Mouse (Mus musculus) stomach, embryonic 16.5 days (tissue): ENCODE data around the gene Prpf38b. TPM values are rescaled to one million over a fixed set of nuclear protein-coding genes. Genes with fewer than 3 reads are reported as not detected.
"Not testable (repeated sequence)": the region's sequence is repeated elsewhere in the genome, so short reads cannot be mapped to it uniquely, and the experiment has no call there.

Experiments used
- ATAC-seq: fragments of 200-750 bp; cut with Nextera tagmentation; 2 replicates; pipeline ENCODE4 v1.8.0; 2017; ENCODE audit warnings: moderate number of reproducible peaks, moderate TSS enrichment; ENCODE audit not compliant: insufficient read depth, low FRiP score
- H3K27ac ChIP-seq: fragments of 300-500 bp; sonication (generic); 2 replicates; pipeline ENCODE4 v1.5.1; 2014; ENCODE audit warnings: low read length
- H3K27me3 ChIP-seq: fragments of 300-500 bp; sonication (generic); 2 replicates; pipeline ENCODE4 v1.6.1; 2014; ENCODE audit warnings: low read length, control low read depth, mixed read lengths; ENCODE audit not compliant: control insufficient read depth, insufficient read depth
- H3K36me3 ChIP-seq: fragments of 300-500 bp; sonication (generic); 2 replicates; pipeline ENCODE4 v1.6.1; 2014; ENCODE audit warnings: low read length; ENCODE audit not compliant: control insufficient read depth, insufficient read depth
- H3K4me1 ChIP-seq: fragments of 300-500 bp; sonication (generic); 2 replicates; pipeline ENCODE4 v1.6.1; 2014; ENCODE audit warnings: low read length, control low read depth, mixed read lengths; ENCODE audit not compliant: control insufficient read depth, insufficient read depth
- H3K4me2 ChIP-seq: fragments of 300-500 bp; sonication (generic); 2 replicates; pipeline ENCODE4 v1.6.1; 2014; ENCODE audit warnings: low read depth, low read length, mixed read lengths
- H3K4me3 ChIP-seq: fragments of 300-500 bp; sonication (generic); replicated peaks from 2 replicates; pipeline ENCODE4 v1.5.1; 2014; ENCODE audit warnings: mild to moderate bottlenecking, low read length
- H3K9ac ChIP-seq: fragments of 300-500 bp; sonication (generic); 2 replicates; pipeline ENCODE4 v1.6.1; 2014; ENCODE audit warnings: low read length
- H3K9me3 ChIP-seq: fragments of 300-500 bp; sonication (generic); replicated peaks from 2 replicates; pipeline ENCODE4 v1.6.1; 2016; ENCODE audit warnings: low read length, control low read depth; ENCODE audit not compliant: control insufficient read depth
- WGBS: fragments of 180-500 bp; shearing (Covaris S2); extraction: QIAGEN DNeasy Blood & Tissue Kit; methylation state at CpG from one replicate; pipeline ENCODE4 v1.1.7; 2014; 5-methylcytosine and 5-hydroxymethylcytosine counted together
- polyA plus RNA-seq: library from polyadenylated mRNA; unstranded; fragments of >200 nt; fragmentation: Nextera tagmentation; extraction: Ambion mirVana; gene quantifications from 2 replicates; pipeline ENCODE4 v1.2.1, GENCODE M21; 2015

Prpf38b gene
- polyA plus RNA-seq, 1 experiment from 2014 or later, result 69.4 TPM

GRCm38 (mm10) chr3:108879836-108880435 is 31.6 kb downstream of the Prpf38b start:
- no peaks in the 10 kb centered on the region for H3K9me3 ChIP-seq
- H3K9ac ChIP-seq, result no peak overlapping the region
- H3K4me3 ChIP-seq, result no peak overlapping the region
- no peak overlapping the region; the same call in 1 of the 2 replicates for H3K4me2 ChIP-seq
- 55% methylated on average over 5 of the region's 5 CpGs for WGBS
- ATAC-seq, result no peak
- H3K36me3 ChIP-seq, result no peaks in the 10 kb centered on the region
- peaks cover 18% of the 10 kb centered on the region for H3K4me1 ChIP-seq
- no peaks in the 10 kb centered on the region for H3K27me3 ChIP-seq
- 0 out of 2 replicates have a peak overlapping the region, but pooled peaks have one; percentile 50 for H3K27ac ChIP-seq

DNA sequence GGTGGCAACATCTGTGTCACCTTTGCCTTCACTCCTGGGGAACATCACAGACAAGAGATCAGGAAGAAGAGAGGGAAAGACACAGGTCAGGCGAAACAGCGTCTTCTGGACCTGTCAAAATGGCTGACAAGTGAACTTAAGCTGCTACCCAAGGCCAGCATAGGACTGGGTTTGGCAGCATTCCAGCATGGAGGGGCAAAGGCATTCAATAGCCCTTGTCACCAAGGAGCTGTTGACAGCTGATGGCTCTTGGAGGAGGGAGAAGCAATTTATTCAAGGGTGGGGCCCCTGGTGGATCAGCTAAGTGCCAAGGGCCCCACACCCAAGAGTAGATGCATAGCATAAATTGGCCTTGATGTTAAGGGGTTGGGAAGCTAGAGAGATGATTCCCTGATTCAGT is 32.4 kb downstream of the Prpf38b start:
- no peak for ATAC-seq
- Histone ChIP-seq H3K36me3 (no peaks in the 10 kb centered on the region), H3K9ac (no peak overlapping the region), H3K4me3 (no peak overlapping the region), H3K4me2 (no peak overlapping the region), H3K4me1 (peaks cover 18% of the 10 kb centered on the region), H3K9me3 (no peaks in the 10 kb centered on the region), H3K27ac (no peak overlapping the region), H3K27me3 (no peaks in the 10 kb centered on the region)
- 42% methylated on average over 2 of the region's 2 CpGs for WGBS

- H3K27ac ChIP-seq, result no peak overlapping the region
- no peaks in the 10 kb centered on the region for H3K27me3 ChIP-seq
- H3K4me2 ChIP-seq, result no peak overlapping the region
- H3K4me3 ChIP-seq, result no peak overlapping the region
- no peaks in the 10 kb centered on the region for H3K4me1 ChIP-seq
- WGBS, result 78% methylated on average over 6 of the region's 6 CpGs
- no peaks in the 10 kb centered on the region for H3K9me3 ChIP-seq
- ATAC-seq, result no peak
- no peak overlapping the region for H3K9ac ChIP-seq
- no peaks in the 10 kb centered on the region for H3K36me3 ChIP-seq
Measured at GRCm38 (mm10) chr3:108870631-108871030, 40.9 kb downstream of the Prpf38b start.

- no peaks in the 10 kb centered on the region for H3K9me3 ChIP-seq
- WGBS, result 92% methylated on average over 3 of the region's 3 CpGs
- H3K4me1 ChIP-seq, result no peaks in the 10 kb centered on the region
- H3K27me3 ChIP-seq, result no peaks in the 10 kb centered on the region
- H3K36me3 ChIP-seq, result no peaks in the 10 kb centered on the region
- no peak overlapping the region for H3K9ac ChIP-seq
- no peak for ATAC-seq
- H3K27ac ChIP-seq, result no peak overlapping the region
- H3K4me3 ChIP-seq, result no peak overlapping the region
- no peak overlapping the region for H3K4me2 ChIP-seq
Measured at GRCm38 (mm10) chr3:108867449-108867848, 44.1 kb downstream of the Prpf38b start.

DNA sequence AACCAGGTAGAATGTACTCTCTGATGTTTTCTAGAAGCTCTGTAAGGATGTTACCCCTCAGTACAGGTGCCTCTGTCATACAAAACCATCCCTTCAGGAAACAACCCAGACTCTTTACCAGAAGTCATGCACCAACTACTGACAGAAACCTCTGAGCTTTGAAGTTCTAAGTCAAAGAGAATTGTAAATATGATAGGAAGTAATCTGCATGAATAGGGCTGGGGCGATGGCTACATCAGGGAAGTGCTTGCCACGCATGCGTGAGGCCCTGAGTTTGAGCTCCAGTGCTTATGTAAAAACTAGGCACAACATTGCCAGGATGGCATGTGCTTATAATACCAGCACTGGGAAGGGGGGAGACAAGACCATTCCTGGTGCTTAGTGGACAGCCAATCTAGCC is 45.9 kb downstream of the Prpf38b start:
- H3K9ac ChIP-seq, result no peak overlapping the region
- H3K27ac ChIP-seq, result no peak overlapping the region
- H3K27me3 ChIP-seq, result no peaks in the 10 kb centered on the region
- H3K4me2 ChIP-seq, result no peak overlapping the region
- ATAC-seq, result no peak
- H3K4me3 ChIP-seq, result no peak overlapping the region
- no peaks in the 10 kb centered on the region for H3K36me3 ChIP-seq
- no peaks in the 10 kb centered on the region for H3K9me3 ChIP-seq
- H3K4me1 ChIP-seq, result no peaks in the 10 kb centered on the region
- 81% methylated on average over 3 of the region's 3 CpGs for WGBS

- Histone ChIP-seq H3K4me1 (no peaks in the 10 kb centered on the region), H3K9ac (no peak overlapping the region), H3K4me2 (no peak overlapping the region), H3K9me3 (no peaks in the 10 kb centered on the region), H3K4me3 (no peak overlapping the region), H3K27me3 (no peaks in the 10 kb centered on the region), H3K36me3 (no peaks in the 10 kb centered on the region), H3K27ac (no peak overlapping the region)
- 43% methylated on average over 3 of the region's 3 CpGs for WGBS
- no peak for ATAC-seq
Measured at GRCm38 (mm10) chr3:108865129-108865528, 46.4 kb downstream of the Prpf38b start.

- no peaks in the 10 kb centered on the region for H3K36me3 ChIP-seq
- H3K4me1 ChIP-seq, result peaks cover 6% of the 10 kb centered on the region
- no peaks in the 10 kb centered on the region for H3K27me3 ChIP-seq
- H3K27ac ChIP-seq, result no peak overlapping the region
- H3K9me3 ChIP-seq, result no peaks in the 10 kb centered on the region
- no peak overlapping the region for H3K4me2 ChIP-seq
- WGBS, result 63% methylated on average over 10 of the region's 10 CpGs
- no peak for ATAC-seq
- no peak overlapping the region for H3K4me3 ChIP-seq
- H3K9ac ChIP-seq, result no peak overlapping the region
Measured at GRCm38 (mm10) chr3:108863091-108863490, 48.4 kb downstream of the Prpf38b start.

GRCm38 (mm10) chr3:108862282-108862681 is 49.2 kb downstream of the Prpf38b start:
- H3K4me1 ChIP-seq, H3K27me3 ChIP-seq, H3K4me2 ChIP-seq, H3K9ac ChIP-seq, H3K9me3 ChIP-seq, H3K4me3 ChIP-seq, H3K36me3 ChIP-seq, ATAC-seq, H3K27ac ChIP-seq: not testable (repeated sequence)
- WGBS, result 77% methylated on average over 4 of the region's 4 CpGs

- Histone ChIP-seq H3K9ac (no peak overlapping the region), H3K27ac (no peak overlapping the region), H3K4me3 (no peak overlapping the region), H3K27me3 (no peaks in the 10 kb centered on the region), H3K9me3 (no peaks in the 10 kb centered on the region), H3K4me1 (peaks cover 14% of the 10 kb centered on the region), H3K36me3 (no peaks in the 10 kb centered on the region), H3K4me2 (no peak overlapping the region)
- ATAC-seq, result no peak
- 77% methylated on average over 2 of the region's 2 CpGs for WGBS
Measured at GRCm38 (mm10) chr3:108860786-108861185, 50.7 kb downstream of the Prpf38b start.
